In the genomic region with DNA sequence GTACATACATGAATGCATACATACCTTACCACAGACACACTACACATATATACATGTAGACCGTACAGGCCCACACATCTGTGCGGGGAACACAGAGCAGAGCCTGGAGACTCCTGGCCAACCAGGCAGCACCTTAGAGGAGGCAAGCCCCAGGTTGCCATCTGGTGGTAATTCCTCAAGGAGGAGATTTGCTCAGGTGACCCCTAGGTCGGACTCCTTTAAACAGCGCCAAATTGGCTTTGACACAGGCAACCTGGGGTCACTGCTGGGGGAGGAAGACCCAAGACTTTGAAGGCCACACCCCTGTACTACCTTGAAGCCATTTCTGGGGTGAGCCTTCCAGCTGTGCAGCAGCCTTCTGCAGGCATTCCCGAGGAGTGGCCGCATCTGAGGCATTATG, we compare ENCODE assay signal across 18 mouse cellular contexts. TPM values are rescaled to one million over a fixed set of nuclear protein-coding genes. Genes with fewer than 3 reads are reported as not detected.
DNase-seq lines count a peak whose midpoint lies in the region; ATAC-seq and TF ChIP-seq lines count a peak whose summit lies in the region.
"Had no signal": no experiment of that assay in that cellular context is flagged by ENCODE, and none has a peak within 500 bp of the region (broad histone marks: within the 10 kb centered on the region; RNA-seq: fewer than 3 reads in every experiment).

No protein-coding gene starts in this region.

- no peaks in the 10 kb centered on the region for H3K27me3 ChIP-seq in kidney, postnatal 0 days (ENCODE audit: insufficient read depth, low read length)
- H3K27me3 ChIP-seq in CH12.LX (replicated peaks): peaks cover 92% of the 10 kb centered on the region
- no peaks in the 10 kb centered on the region for H3K27me3 ChIP-seq in embryonic facial prominence, embryonic 14.5 days (replicated peaks; ENCODE audit: control insufficient read depth, insufficient read depth, low read length)

- no peak for ATAC-seq in kidney, postnatal 0 days (replicated peaks; ENCODE audit: low FRiP score, low read depth)
- no peak for ATAC-seq in embryonic facial prominence, embryonic 14.5 days (ENCODE audit: low read depth)
- ATAC-seq: midbrain, embryonic 13.5 days had no signal

- H3K27ac ChIP-seq in kidney, postnatal 0 days: no peak overlapping the region
- H3K27ac ChIP-seq in CH12.LX (ENCODE audit: insufficient read depth, low read depth): no peak overlapping the region
- peak overlapping the region; percentile 48 for H3K27ac ChIP-seq in embryonic facial prominence, embryonic 14.5 days (replicated peaks; ENCODE audit: low read depth, low read length)
- H3K27ac ChIP-seq: heart, embryonic 13.5 days; hindbrain, embryonic 13.5 days; midbrain, embryonic 13.5 days had no signal

- peak; percentile 70 for TF ChIP-seq CTCF in kidney, postnatal 0 days (IDR thresholded peaks at IDR 0.05; ENCODE audit: low read depth)
- peak in 1 of 2 experiments; percentile 57; a peak in 2 of 4 replicates for TF ChIP-seq CTCF in CH12.LX (conservative IDR thresholded peaks at IDR 0.05 in 1 of 2, IDR thresholded peaks at IDR 0.05 in 1 of 2; ENCODE audit: low read depth in 2 of 2, low read length in 2 of 2)

- H3K9me3 ChIP-seq in kidney, postnatal 0 days (replicated peaks; ENCODE audit: low read length): no peaks in the 10 kb centered on the region
- no peaks in the 10 kb centered on the region for H3K9me3 ChIP-seq in CH12.LX (replicated peaks; ENCODE audit: low read length)
- H3K9me3 ChIP-seq in embryonic facial prominence, embryonic 14.5 days (ENCODE audit: control insufficient read depth, low read length): no peaks in the 10 kb centered on the region
- H3K9me3 ChIP-seq: heart, embryonic 13.5 days; hindbrain, embryonic 13.5 days; midbrain, embryonic 13.5 days had no signal

- no peaks in the 10 kb centered on the region for H3K36me3 ChIP-seq in kidney, postnatal 0 days (ENCODE audit: insufficient read depth, low read length)
- H3K36me3 ChIP-seq in CH12.LX (replicated peaks in 1 of 2; ENCODE audit: control insufficient read depth in 1 of 2, insufficient read depth in 1 of 2, low read length in 1 of 2): no peaks in the 10 kb centered on the region
- no peaks in the 10 kb centered on the region for H3K36me3 ChIP-seq in embryonic facial prominence, embryonic 14.5 days (ENCODE audit: control insufficient read depth, insufficient read depth, low read length)
- H3K36me3 ChIP-seq: heart, embryonic 13.5 days; hindbrain, embryonic 13.5 days; midbrain, embryonic 13.5 days had no signal

- no peak overlapping the region for H3K9ac ChIP-seq in kidney, postnatal 0 days (ENCODE audit: low read depth, low read length)
- H3K9ac ChIP-seq in CH12.LX (ENCODE audit: insufficient read depth, low read depth): no peak overlapping the region
- H3K9ac ChIP-seq in embryonic facial prominence, embryonic 14.5 days (ENCODE audit: low read depth, low read length): no peak overlapping the region
- H3K9ac ChIP-seq: heart, embryonic 13.5 days; midbrain, embryonic 13.5 days had no signal

- DNase-seq in kidney, postnatal 0 days (ENCODE audit: low spot score): peak; percentile 32
- DNase-seq in kidney, postnatal 25 days: no peak
- DNase-seq in 3T3-L1 (ENCODE audit: low read depth, low spot score) (peak; percentile 16), CH12.LX (ENCODE audit: extremely low read depth) (no peak)
- no peak for DNase-seq in embryonic facial prominence, embryonic 14.5 days (ENCODE audit: low spot score)
- DNase-seq in testis, postnatal 14 days (ENCODE audit: low spot score): no peak
- DNase-seq in layer of hippocampus, postnatal 14 days (ENCODE audit: low spot score in 2 of 2): no peak
- DNase-seq in left cerebral cortex, adult 9 months (ENCODE audit: low spot score in 2 of 2): no peak
- DNase-seq: adrenal gland, postnatal 36 days; cerebellum, postnatal 36 days; kidney, postnatal 14 days; thymus, postnatal 4 days had no signal

- no peaks in the 10 kb centered on the region for H3K4me1 ChIP-seq in kidney, postnatal 0 days (replicated peaks; ENCODE audit: insufficient read depth, low read length)
- H3K4me1 ChIP-seq in CH12.LX (ENCODE audit: control insufficient read depth in 1 of 2, insufficient read depth in 2 of 2): peaks cover 2 to 5% of the 10 kb centered on the region in 2 experiments; a peak in 2 of 4 replicates
- H3K4me1 ChIP-seq in embryonic facial prominence, embryonic 14.5 days (ENCODE audit: control insufficient read depth, insufficient read depth, low read length): peaks cover 22% of the 10 kb centered on the region

- dilution Hi-C loops in CH12.LX (cut with MboI; ENCODE audit: extremely low pct_ligation_motif_present, extremely low pct_unique_long_range_greater_than_20kb, low sequenced_read_pairs): no loop called here

- H3K4me3 ChIP-seq in kidney, postnatal 0 days (replicated peaks; ENCODE audit: low read depth, low read length): no peak overlapping the region
- no peak overlapping the region for H3K4me3 ChIP-seq in CH12.LX (replicated peaks in 1 of 3; ENCODE audit: low read depth in 2 of 3, low read length in 2 of 3, poor library complexity in 1 of 3)
- H3K4me3 ChIP-seq in embryonic facial prominence, embryonic 14.5 days (ENCODE audit: low read depth, low read length): no peak overlapping the region
- H3K4me3 ChIP-seq: heart, embryonic 13.5 days; hindbrain, embryonic 13.5 days; midbrain, embryonic 13.5 days had no signal

- H3K79me2 ChIP-seq in CH12.LX (replicated peaks; ENCODE audit: control insufficient read depth, extremely low read depth, insufficient read depth, poor library complexity, severe bottlenecking): no peaks in the 10 kb centered on the region

- H3K4me2 ChIP-seq in kidney, postnatal 0 days (ENCODE audit: low read length): no peak overlapping the region
- no peak overlapping the region for H3K4me2 ChIP-seq in CH12.LX (ENCODE audit: insufficient read depth, low read depth, poor library complexity, severe bottlenecking)
- H3K4me2 ChIP-seq in embryonic facial prominence, embryonic 14.5 days (ENCODE audit: low read depth, low read length): no peak overlapping the region; the same call in 1 of the 2 replicates
- H3K4me2 ChIP-seq: heart, embryonic 13.5 days; hindbrain, embryonic 13.5 days; liver, embryonic 11.5 days; midbrain, embryonic 13.5 days had no signal

- in situ Hi-C loops in CH12.LX (cut with MboI; ENCODE audit: low pct_ligation_motif_present, low pct_unique_long_range_greater_than_20kb, low sequenced_read_pairs): no loop called here

- no peak for TF ChIP-seq POLR2A in CH12.LX (IDR thresholded peaks at IDR 0.05; ENCODE audit: low read depth, low read length)

- TF ChIP-seq RAD21 in CH12.LX (IDR thresholded peaks at IDR 0.05; ENCODE audit: low read depth, low read length): peak; percentile 45

- WGBS in kidney, postnatal 0 days: 21% methylated on average over 6 of the region's 6 CpGs
- WGBS in embryonic facial prominence, embryonic 14.5 days: 20% methylated on average over 6 of the region's 6 CpGs

- TF ChIP-seq EP300 in CH12.LX (IDR thresholded peaks at IDR 0.05; ENCODE audit: low read length): no peak

TF ChIP-seq in CH12.LX, 34 proteins besides CTCF, POLR2A, EP300 and RAD21:
- no peak for TF ChIP-seq JUN (IDR thresholded peaks at IDR 0.05; ENCODE audit: insufficient read depth, low read depth, low read length)
- TF ChIP-seq SMC3 (IDR thresholded peaks at IDR 0.05; ENCODE audit: low read depth, low read length): peak; percentile 69
- TF ChIP-seq USF1 (IDR thresholded peaks at IDR 0.05; ENCODE audit: low read depth, low read length): no peak
- TF ChIP-seq PAX5 (IDR thresholded peaks at IDR 0.05; ENCODE audit: low read length): no peak
- no peak for TF ChIP-seq RCOR1 (conservative IDR thresholded peaks at IDR 0.05; ENCODE audit: low read depth, low read length)
TF ChIP-seq in CH12.LX: peak in this region for 1.

RNA-seq across cellular contexts. Expression of a gene that starts 47.7 kb away (rescaled TPM):
- 0.09 TPM in 1 of 2 replicates, not detected in the other for polyA plus RNA-seq in kidney, postnatal 0 days (2015; fragmentation: Nextera tagmentation; extraction: Ambion mirVana)
- not detected in 2 replicates for total RNA-seq in CH12.LX (2012; rRNA removed)
- total RNA-seq in CH12.LX (2014; rRNA removed): not detected in 2 replicates
- 0.19 TPM in 1 of 2 replicates, not detected in the other for polyA plus RNA-seq in CH12.LX (2012; ENCODE audit: insufficient read length, low read depth)
- not detected in 2 replicates for polyA plus RNA-seq in embryonic facial prominence, embryonic 14.5 days (2014; fragmentation: Nextera tagmentation; extraction: Ambion mirVana)
- total RNA-seq in layer of hippocampus, postnatal 14 days (2021): not detected
- total RNA-seq: adrenal gland, postnatal 36 days; gastrocnemius, postnatal 4 days; left cerebral cortex, adult 18-20 months had no signal
- polyA plus RNA-seq: heart, embryonic 13.5 days; hindbrain, embryonic 13.5 days; liver, embryonic 11.5 days; midbrain, embryonic 13.5 days had no signal

Comparison
In these comparisons a context has a peak if more than half of its experiments do, and no peak if none do; other contexts are left out.
1. DNase-seq: peak in kidney, postnatal 0 days (single experiment) and 3T3-L1 (single experiment); none in kidney, postnatal 25 days (0 of 2), CH12.LX (single experiment), embryonic facial prominence, embryonic 14.5 days (single experiment), testis, postnatal 14 days (single experiment), layer of hippocampus, postnatal 14 days (0 of 2) and left cerebral cortex, adult 9 months (0 of 2).